Mouse (Mus musculus) stomach, postnatal 0 days (tissue): ENCODE data around the gene Mars. TPM values are rescaled to one million over a fixed set of nuclear protein-coding genes. Genes with fewer than 3 reads are reported as not detected.
A peak's percentile ranks its signal among the peaks of the same experiment; 100 is the strongest.

ENCODE experiments used
- ATAC-seq: fragments of 200-750 bp; cut with Nextera tagmentation; 2 replicates; pipeline ENCODE4 v1.8.0; 2017; ENCODE audit not compliant: low FRiP score, low TSS enrichment
- DNase-seq: peaks from one replicate; pipeline ENCODE4 v3.0.0-alpha.2; 2016; ENCODE audit warnings: low spot score
- H3K27ac ChIP-seq: fragments of 300-500 bp; sonication (generic); replicated peaks from 2 replicates; pipeline ENCODE4 v1.5.1; 2014; ENCODE audit warnings: mild to moderate bottlenecking, control low read depth
- H3K27me3 ChIP-seq: fragments of 300-500 bp; sonication (generic); 2 replicates; pipeline ENCODE4 v1.6.1; 2014; ENCODE audit warnings: low read length; ENCODE audit not compliant: control insufficient read depth, insufficient read depth
- H3K36me3 ChIP-seq: fragments of 300-500 bp; sonication (generic); 2 replicates; pipeline ENCODE4 v1.6.1; 2014; ENCODE audit warnings: low read length, mixed read lengths; ENCODE audit not compliant: control insufficient read depth, insufficient read depth
- H3K4me1 ChIP-seq: fragments of 300-500 bp; sonication (generic); replicated peaks from 2 replicates; pipeline ENCODE4 v1.6.1; 2014; ENCODE audit warnings: antibody characterized with exemption; ENCODE audit not compliant: control insufficient read depth, insufficient read depth
- H3K4me2 ChIP-seq: fragments of 300-500 bp; sonication (generic); replicated peaks from 2 replicates; pipeline ENCODE4 v1.6.1; 2014; ENCODE audit warnings: low read depth, mild to moderate bottlenecking, control low read depth, moderate library complexity
- H3K4me3 ChIP-seq: fragments of 300-500 bp; sonication (generic); 2 replicates; pipeline ENCODE4 v1.5.1; 2014; ENCODE audit warnings: low read depth, low read length, control low read depth
- H3K9ac ChIP-seq: fragments of 300-500 bp; sonication (generic); 2 replicates; pipeline ENCODE4 v1.6.1; 2014; ENCODE audit warnings: mild to moderate bottlenecking, low read length, control low read depth, mixed read lengths
- H3K9me3 ChIP-seq: fragments of 300-500 bp; sonication (generic); 2 replicates; pipeline ENCODE4 v1.6.1; 2016; ENCODE audit warnings: low read length; ENCODE audit not compliant: control insufficient read depth
- CTCF ChIP-seq: IDR thresholded peaks from 2 replicates; pipeline ENCODE4 v1.5.1; 2016; ENCODE audit warnings: antibody characterized with exemption, low read depth, mild to moderate bottlenecking, moderate library complexity
- EP300 ChIP-seq: optimal IDR thresholded peaks from 2 replicates; pipeline ENCODE3; 2016; ENCODE audit warnings: antibody characterized with exemption
- WGBS: fragments of 180-500 bp; shearing (Covaris S2); extraction: QIAGEN DNeasy Blood & Tissue Kit; methylation state at CpG from one replicate; pipeline ENCODE4 v1.1.7; 2014; 5-methylcytosine and 5-hydroxymethylcytosine counted together
- polyA plus RNA-seq: library from polyadenylated mRNA; unstranded; fragments of >200 nt; fragmentation: Nextera tagmentation; extraction: Ambion mirVana; gene quantifications from 2 replicates; pipeline ENCODE4 v1.2.1, GENCODE M21; 2015

The Mars gene
- polyA plus RNA-seq, 1 experiment from 2014 or later: 70.4 TPM

DNA sequence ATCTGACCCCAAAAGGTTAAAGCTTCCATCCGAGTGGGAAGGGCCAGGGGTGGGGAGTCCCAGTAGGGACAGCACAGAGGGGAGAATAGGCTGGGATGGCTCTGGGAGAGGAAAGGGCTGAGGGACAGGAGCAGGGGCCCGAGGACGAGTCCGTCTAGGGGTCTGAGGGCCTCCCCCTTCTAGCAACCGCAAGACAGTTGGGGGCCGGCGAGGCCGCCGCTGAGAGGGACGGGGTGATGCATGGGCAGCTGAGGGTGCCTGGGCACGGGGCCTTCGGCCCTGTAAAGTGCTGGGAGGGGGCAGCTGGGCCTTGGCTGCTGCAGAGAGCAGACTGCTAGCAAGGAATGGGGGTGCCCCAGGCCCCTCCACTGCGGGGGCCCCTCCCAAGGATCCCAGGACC is 25.9 kb downstream of the Mars start:
- Histone ChIP-seq H3K36me3 (peaks cover 42% of the 10 kb centered on the region), H3K9me3 (no peaks in the 10 kb centered on the region), H3K27me3 (no peaks in the 10 kb centered on the region), H3K4me2 (no peak overlapping the region), H3K27ac (no peak overlapping the region), H3K9ac (no peak overlapping the region), H3K4me1 (peaks cover 5% of the 10 kb centered on the region), H3K4me3 (no peak overlapping the region)
- WGBS: 80% methylated on average over 13 of the region's 13 CpGs
- ATAC-seq (no peak), DNase-seq (no peak)
- TF ChIP-seq CTCF: no peak
- TF ChIP-seq EP300: no peak

DNA sequence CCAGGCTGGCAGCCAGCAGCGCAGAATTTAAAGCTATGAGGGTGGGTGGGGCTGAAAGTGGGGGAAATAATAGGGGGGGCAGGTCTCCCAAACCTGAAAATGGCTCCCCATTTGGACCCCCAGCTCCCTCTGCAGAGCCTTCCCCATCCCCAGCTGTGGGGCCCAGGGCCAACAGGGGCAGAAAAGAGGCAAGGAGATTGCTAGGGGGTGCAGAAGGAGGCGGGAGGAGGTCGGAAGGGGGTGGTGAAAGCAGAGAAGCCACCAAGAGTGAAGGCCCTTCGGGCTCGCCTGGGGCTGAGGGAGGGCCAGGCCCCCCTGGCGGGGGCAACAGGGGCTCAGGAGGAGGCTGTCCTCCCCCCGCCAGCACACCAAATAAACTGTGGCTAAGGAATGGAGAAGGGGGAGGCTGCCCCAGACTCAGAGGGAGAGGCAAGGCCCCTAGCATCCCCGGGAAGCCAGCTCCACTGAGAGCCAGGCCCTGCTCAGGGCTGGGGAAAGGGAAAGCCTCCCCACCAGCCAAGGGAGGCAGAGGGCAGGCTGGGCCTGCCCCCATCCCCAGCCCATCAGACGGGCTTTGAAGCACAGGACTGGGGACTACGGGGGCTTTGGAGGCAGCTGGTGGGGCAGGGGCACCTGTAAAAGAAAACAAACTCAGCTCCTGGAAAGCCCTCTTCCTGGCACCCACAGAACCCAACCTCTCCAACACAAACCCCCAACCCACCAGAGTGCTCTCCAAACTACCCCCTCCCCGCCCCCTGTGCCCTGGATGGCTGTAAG is 26.7 kb downstream of the Mars start:
- Histone ChIP-seq H3K4me1 (peaks cover 5% of the 10 kb centered on the region), H3K27ac (no peak overlapping the region), H3K4me2 (no peak overlapping the region), H3K4me3 (no peak overlapping the region), H3K9ac (no peak overlapping the region), H3K9me3 (no peaks in the 10 kb centered on the region), H3K27me3 (no peaks in the 10 kb centered on the region), H3K36me3 (peaks cover 42% of the 10 kb centered on the region)
- ATAC-seq (no peak), DNase-seq (no peak)
- 75% methylated on average over 11 of the region's 11 CpGs for WGBS
- no peak for TF ChIP-seq EP300

DNA sequence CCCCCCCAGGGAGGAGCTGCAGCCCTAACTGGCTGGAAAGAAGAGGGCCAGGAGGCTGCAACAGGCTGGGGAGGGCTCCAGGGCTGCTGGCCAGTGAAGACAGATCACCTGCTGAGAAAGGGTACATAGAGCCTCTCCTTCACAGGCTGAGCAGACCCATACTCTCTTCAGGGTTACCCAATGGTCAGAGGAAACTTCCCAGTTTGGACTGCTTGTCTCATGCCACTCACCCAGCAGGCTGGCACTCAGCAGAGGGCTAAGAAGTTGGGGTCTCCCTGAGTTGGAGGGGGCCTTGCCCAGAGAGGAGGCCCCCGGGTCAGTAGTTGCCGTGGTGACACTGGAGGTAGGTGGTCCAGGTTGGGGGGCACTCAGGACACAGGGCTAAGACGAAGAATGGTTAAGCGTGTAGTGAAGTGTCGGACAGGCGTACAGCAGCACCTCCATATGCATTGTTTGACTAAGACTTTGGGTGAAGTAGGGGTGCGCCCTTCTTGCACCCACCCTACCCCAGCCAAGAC is 27.4 kb downstream of the Mars start:
- no peak overlapping the region for H3K4me3 ChIP-seq
- no peak overlapping the region for H3K27ac ChIP-seq
- ATAC-seq (no peak), DNase-seq (no peak)
- no peak overlapping the region for H3K9ac ChIP-seq
- peaks cover 5% of the 10 kb centered on the region for H3K4me1 ChIP-seq
- TF ChIP-seq EP300: no peak
- no peak for TF ChIP-seq CTCF
- H3K36me3 ChIP-seq: peaks cover 44% of the 10 kb centered on the region
- WGBS: 90% methylated on average over 7 of the region's 7 CpGs
- no peak overlapping the region for H3K4me2 ChIP-seq
- H3K9me3 ChIP-seq: no peaks in the 10 kb centered on the region
- H3K27me3 ChIP-seq: no peaks in the 10 kb centered on the region

DNA sequence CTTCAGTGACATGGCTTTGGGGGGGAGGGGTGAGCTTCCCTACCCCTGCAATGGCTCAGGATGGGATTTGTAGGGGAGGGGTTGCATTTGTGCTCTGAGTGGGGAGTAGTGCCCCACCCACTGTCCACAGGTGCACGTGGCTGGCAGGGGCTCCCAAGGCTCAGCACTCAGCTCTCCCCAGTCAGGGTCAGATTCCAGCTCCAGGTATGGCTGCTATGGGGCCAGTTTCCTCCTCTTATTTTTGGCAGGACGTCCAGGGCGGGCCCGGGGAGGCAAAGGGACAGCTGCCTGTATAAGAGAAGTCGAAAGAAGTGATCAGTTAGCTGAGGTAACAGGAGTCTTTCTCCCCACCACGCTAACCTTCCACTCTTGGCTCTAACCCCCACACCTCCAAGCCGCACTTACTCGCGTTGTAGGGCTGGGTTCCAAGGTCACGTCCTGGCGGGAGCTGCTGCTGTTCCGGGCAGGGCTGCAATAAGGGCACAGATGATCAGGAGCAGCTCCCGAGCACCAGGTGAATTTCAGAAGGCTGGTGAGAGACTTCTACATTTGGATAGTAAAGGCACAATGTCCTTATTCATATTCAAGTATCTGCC is 28.9 kb downstream of the Mars start:
- Histone ChIP-seq H3K4me2 (no peak overlapping the region), H3K27me3 (no peaks in the 10 kb centered on the region), H3K9ac (no peak overlapping the region), H3K27ac (no peak overlapping the region), H3K36me3 (peaks cover 51% of the 10 kb centered on the region), H3K4me1 (peaks cover 5% of the 10 kb centered on the region), H3K9me3 (no peaks in the 10 kb centered on the region), H3K4me3 (no peak overlapping the region)
- ATAC-seq (no peak), DNase-seq (no peak)
- WGBS: 63% methylated on average over 13 of the region's 13 CpGs
- TF ChIP-seq CTCF (no peak), EP300 (no peak)

DNA sequence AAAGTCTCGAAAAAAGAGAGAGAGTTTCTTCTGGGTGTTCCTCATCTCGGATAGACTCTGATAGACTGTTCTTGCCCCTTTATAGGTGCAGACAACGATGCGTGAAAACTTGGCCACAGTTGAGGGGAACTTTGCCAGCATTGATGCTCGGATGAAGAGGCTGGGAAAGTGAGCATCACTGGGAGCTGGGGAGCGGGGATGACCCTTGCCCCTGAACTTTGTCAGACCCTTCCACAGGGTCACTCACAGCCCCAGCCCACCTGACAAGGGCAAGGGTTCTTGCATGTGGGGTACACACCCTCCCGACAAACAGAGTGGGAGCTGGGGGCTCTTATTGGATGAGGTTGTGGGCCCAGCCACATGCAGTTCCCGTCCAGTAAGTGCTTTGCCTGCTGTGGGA is 30.3 kb downstream of the Mars start:
- H3K9me3 ChIP-seq: no peaks in the 10 kb centered on the region
- ATAC-seq (no peak), DNase-seq (no peak)
- H3K9ac ChIP-seq: no peak overlapping the region
- WGBS: 81% methylated on average over 8 of the region's 8 CpGs
- TF ChIP-seq EP300: no peak
- no peak for TF ChIP-seq CTCF
- H3K27ac ChIP-seq: no peak overlapping the region
- no peak overlapping the region for H3K4me3 ChIP-seq
- no peaks in the 10 kb centered on the region for H3K27me3 ChIP-seq
- peaks cover 50% of the 10 kb centered on the region for H3K36me3 ChIP-seq
- no peaks in the 10 kb centered on the region for H3K4me1 ChIP-seq
- H3K4me2 ChIP-seq: no peak overlapping the region

DNA sequence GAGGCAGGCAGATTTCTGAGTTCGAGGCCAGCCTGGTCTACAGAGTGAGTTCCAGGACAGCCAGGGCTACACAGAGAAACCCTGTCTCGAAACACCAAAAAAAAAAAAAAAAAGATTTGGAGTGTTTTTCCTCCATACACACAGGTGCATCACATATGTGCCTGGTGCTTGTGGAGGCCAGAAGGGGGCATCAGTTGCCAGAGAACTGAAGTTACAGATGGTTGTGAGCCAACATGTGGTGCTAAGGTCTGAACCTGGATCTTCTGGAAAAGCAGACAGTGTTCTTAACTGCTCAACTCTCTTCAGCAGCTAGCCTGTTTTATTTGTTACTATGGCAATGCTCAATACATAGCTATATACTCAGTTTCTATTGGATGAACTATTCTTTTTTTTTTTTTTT is 31.9 kb downstream of the Mars start:
- Histone ChIP-seq H3K9me3 (no peaks in the 10 kb centered on the region), H3K9ac (no peak overlapping the region), H3K36me3 (peaks cover 44% of the 10 kb centered on the region), H3K27ac (no peak overlapping the region), H3K27me3 (no peaks in the 10 kb centered on the region), H3K4me1 (no peaks in the 10 kb centered on the region), H3K4me3 (no peak overlapping the region), H3K4me2 (no peak overlapping the region)
- WGBS: 93% methylated on average over 2 of the region's 2 CpGs
- TF ChIP-seq EP300 (no peak), CTCF (peak; percentile 38)
- no peak for DNase-seq
- ATAC-seq: no peak
